Mouse (Mus musculus): ENCODE results near the gene 2410137M14Rik. TPM values are rescaled to one million over a fixed set of nuclear protein-coding genes. Genes with fewer than 3 reads are reported as not detected.
A peak's percentile ranks its signal among the peaks of the same experiment; 100 is the strongest.
"Not testable (repeated sequence)": the region's sequence is repeated elsewhere in the genome, so short reads cannot be mapped to it uniquely, and the experiment has no call there.

The 2410137M14Rik gene
- total and polyA plus RNA-seq, 3 experiments: 0.40 TPM; not detected in 2

GRCm38 (mm10) chr17:37022628-37023576 lies 41.9 kb upstream of the 2410137M14Rik start, which contains the start of gene Mog:
TSS of gene Mog (minus strand) at chr17:37023398.
- DNase-seq (ENCODE audit: extremely low read depth): peak; percentile 18
- H3K27me3 ChIP-seq (replicated peaks): no peaks in the 10 kb centered on the region

GRCm38 (mm10) chr17:37019242-37019641 lies 38.2 kb upstream of the 2410137M14Rik start:
- DNase-seq (ENCODE audit: extremely low read depth); dilution Hi-C loops (cut with MboI; ENCODE audit: extremely low pct_ligation_motif_present, extremely low pct_unique_long_range_greater_than_20kb, low sequenced_read_pairs); in situ Hi-C loops (cut with MboI; ENCODE audit: low pct_ligation_motif_present, low pct_unique_long_range_greater_than_20kb, low sequenced_read_pairs): not testable (repeated sequence)

More at GRCm38 (mm10) chr17:37022628-37023576, 41.9 kb upstream of the 2410137M14Rik start, which contains the start of gene Mog:
- Histone ChIP-seq H3K9me3 (replicated peaks; ENCODE audit: low read length) (no peaks in the 10 kb centered on the region), H3K4me2 (ENCODE audit: insufficient read depth, low read depth, poor library complexity, severe bottlenecking) (no peak within 1 kb of the TSS), H3K4me1 (ENCODE audit: control insufficient read depth in 1 of 2, insufficient read depth in 2 of 2) (peaks cover 6 to 12% of the 10 kb centered on the region in 2 experiments), H3K79me2 (replicated peaks; ENCODE audit: control insufficient read depth, extremely low read depth, insufficient read depth, poor library complexity, severe bottlenecking) (no peaks in the 10 kb centered on the region), H3K4me3 (replicated peaks in 1 of 3; ENCODE audit: low read depth in 2 of 3, low read length in 2 of 3, poor library complexity in 1 of 3) (no peak within 1 kb of the TSS), H3K36me3 (replicated peaks in 1 of 2; ENCODE audit: control insufficient read depth in 1 of 2, insufficient read depth in 1 of 2, low read length in 1 of 2) (no peaks in the 10 kb centered on the region), H3K27ac (ENCODE audit: insufficient read depth, low read depth) (no peak within 1 kb of the TSS), H3K9ac (ENCODE audit: insufficient read depth, low read depth) (no peak within 1 kb of the TSS)
- TF ChIP-seq IRF4 (IDR thresholded peaks at IDR 0.05; ENCODE audit: low read depth, low read length): peak; percentile 83
- TF ChIP-seq EP300 (IDR thresholded peaks at IDR 0.05; ENCODE audit: low read length): peak; percentile 64
- TF ChIP-seq CHD2 (IDR thresholded peaks at IDR 0.05; ENCODE audit: low read length): 0 out of 2 replicates have a peak, but pooled peaks have one; percentile 23
- no peak for TF ChIP-seq UBTF (IDR thresholded peaks at IDR 0.05; ENCODE audit: low read depth, low read length)
- no peak for TF ChIP-seq E2F4 (IDR thresholded peaks at IDR 0.05; ENCODE audit: insufficient replicate concordance, low read depth, low read length)
- TF ChIP-seq ZC3H11A (IDR thresholded peaks at IDR 0.05; ENCODE audit: low read depth, low read length): no peak
- TF ChIP-seq ZKSCAN1 (IDR thresholded peaks at IDR 0.05; ENCODE audit: borderline replicate concordance, low read depth, low read length): no peak
- TF ChIP-seq CTCF (conservative IDR thresholded peaks at IDR 0.05 in 1 of 2, IDR thresholded peaks at IDR 0.05 in 1 of 2; ENCODE audit: low read depth in 2 of 2, low read length in 2 of 2): no peak
- no peak for TF ChIP-seq PAX5 (IDR thresholded peaks at IDR 0.05; ENCODE audit: low read length)
- TF ChIP-seq KAT2A (IDR thresholded peaks at IDR 0.05; ENCODE audit: insufficient replicate concordance, low read length): no peak
- TF ChIP-seq MYC (IDR thresholded peaks at IDR 0.05; ENCODE audit: low read depth, low read length): no peak
- no peak for TF ChIP-seq NRF1 (IDR thresholded peaks at IDR 0.05; ENCODE audit: low read depth, low read length)
- no peak for TF ChIP-seq SIN3A (IDR thresholded peaks at IDR 0.05; ENCODE audit: low read length)
- no peak for TF ChIP-seq TCF12 (IDR thresholded peaks at IDR 0.05; ENCODE audit: low read depth, low read length)
- TF ChIP-seq ELF1 (IDR thresholded peaks at IDR 0.05; ENCODE audit: low read depth, low read length): no peak
- no peak for TF ChIP-seq TBP (conservative IDR thresholded peaks at IDR 0.05; ENCODE audit: low read depth, low read length)
- no peak for TF ChIP-seq POLR2A (IDR thresholded peaks at IDR 0.05; ENCODE audit: low read depth, low read length)
- TF ChIP-seq NELFE (IDR thresholded peaks at IDR 0.05; ENCODE audit: low read depth, low read length): no peak
- TF ChIP-seq RAD21 (IDR thresholded peaks at IDR 0.05; ENCODE audit: low read depth, low read length): no peak
- in situ Hi-C loops (cut with MboI; ENCODE audit: low pct_ligation_motif_present, low pct_unique_long_range_greater_than_20kb, low sequenced_read_pairs): no loop called here
- dilution Hi-C loops (cut with MboI; ENCODE audit: extremely low pct_ligation_motif_present, extremely low pct_unique_long_range_greater_than_20kb, low sequenced_read_pairs): no loop called here

More at GRCm38 (mm10) chr17:37019242-37019641, 38.2 kb upstream of the 2410137M14Rik start:
- H3K9me3 ChIP-seq (replicated peaks; ENCODE audit: low read length); H3K9ac ChIP-seq (ENCODE audit: insufficient read depth, low read depth); H3K27ac ChIP-seq (ENCODE audit: insufficient read depth, low read depth); H3K4me2 ChIP-seq (ENCODE audit: insufficient read depth, low read depth, poor library complexity, severe bottlenecking); H3K4me3 ChIP-seq (replicated peaks in 1 of 3; ENCODE audit: low read depth in 2 of 3, low read length in 2 of 3, poor library complexity in 1 of 3); H3K79me2 ChIP-seq (replicated peaks; ENCODE audit: control insufficient read depth, extremely low read depth, insufficient read depth, poor library complexity, severe bottlenecking); H3K27me3 ChIP-seq (replicated peaks); H3K36me3 ChIP-seq (replicated peaks in 1 of 2; ENCODE audit: control insufficient read depth in 1 of 2, insufficient read depth in 1 of 2, low read length in 1 of 2): not testable (repeated sequence)
- peaks cover 6 to 12% of the 10 kb centered on the region in 2 experiments for H3K4me1 ChIP-seq (ENCODE audit: control insufficient read depth in 1 of 2, insufficient read depth in 2 of 2)
